26 mouse cellular contexts compared by ENCODE assay signal in the genomic region with DNA sequence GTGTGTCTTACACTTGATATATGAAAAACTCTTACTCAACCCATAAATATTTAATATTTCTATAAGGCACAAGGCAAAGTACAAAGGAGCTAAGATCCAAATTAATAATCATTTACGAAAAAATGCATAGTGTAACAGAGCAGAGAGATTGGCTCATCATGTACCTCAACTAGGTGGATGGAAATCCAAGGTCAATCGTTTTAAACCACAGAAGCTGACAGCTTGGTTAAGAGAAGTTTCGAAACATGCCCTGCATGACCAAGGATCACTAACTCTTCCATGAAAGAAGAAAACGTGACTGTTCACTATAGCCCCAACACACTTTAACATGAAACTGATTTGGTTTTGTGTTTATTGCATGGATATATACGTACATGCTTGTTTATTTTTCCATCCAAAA. TPM values are rescaled to one million over a fixed set of nuclear protein-coding genes. Genes with fewer than 3 reads are reported as not detected.
DNase-seq lines count a peak whose midpoint lies in the region; ATAC-seq lines count a peak whose summit lies in the region.
"Had no signal": no experiment of that assay in that cellular context is flagged by ENCODE, and none has a peak within 500 bp of the region (broad histone marks: within the 10 kb centered on the region; RNA-seq: fewer than 3 reads in every experiment).

No protein-coding gene starts in this region.

- WGBS in liver, embryonic 16.5 days (ENCODE audit: insufficient replicate concordance): 58% methylated on average over 5 of the region's 5 CpGs
- 71% methylated on average over 5 of the region's 5 CpGs for whole genome bisulfite sequencing in liver, embryonic 12.5 days (ENCODE audit: insufficient replicate concordance)

- no peak overlapping the region for H3K9ac ChIP-seq in liver, embryonic 16.5 days (ENCODE audit: low read depth, low read length)
- no peak overlapping the region for H3K9ac ChIP-seq in liver, embryonic 12.5 days
- H3K9ac ChIP-seq: embryonic facial prominence, embryonic 12.5 days; forebrain, embryonic 13.5 days; forebrain, embryonic 15.5 days had no signal

- no peaks in the 10 kb centered on the region for H3K9me3 ChIP-seq in liver, embryonic 16.5 days (replicated peaks; ENCODE audit: control insufficient read depth, low read length)
- H3K9me3 ChIP-seq in liver, embryonic 12.5 days (replicated peaks): no peaks in the 10 kb centered on the region
- H3K9me3 ChIP-seq: embryonic facial prominence, embryonic 10.5 days; embryonic facial prominence, embryonic 12.5 days; forebrain, embryonic 13.5 days; forebrain, embryonic 15.5 days had no signal

- no peaks in the 10 kb centered on the region for H3K27me3 ChIP-seq in liver, embryonic 16.5 days (ENCODE audit: control insufficient read depth, insufficient read depth, low read depth, low read length)
- H3K27me3 ChIP-seq in liver, embryonic 12.5 days (replicated peaks): no peaks in the 10 kb centered on the region
- H3K27me3 ChIP-seq: CH12.LX; embryonic facial prominence, embryonic 12.5 days; forebrain, embryonic 13.5 days; forebrain, embryonic 15.5 days; Patski had no signal

- ATAC-seq in liver, embryonic 16.5 days (ENCODE audit: low read depth): peak; percentile 59
- ATAC-seq in liver, embryonic 12.5 days: no peak
- ATAC-seq in granulocyte monocyte progenitor cell, adult 5-6 weeks (replicated peaks; ENCODE audit: poor library complexity, severe bottlenecking): peak; percentile 62
- ATAC-seq in frontal cortex, adult (ENCODE audit: low TSS enrichment): no peak
- ATAC-seq: activated CD4-positive, CD25-positive, alpha-beta regulatory T cell, adult 4 months; CD4-positive, CD25-positive, alpha-beta regulatory T cell, adult 4 months; forebrain, embryonic 13.5 days; forebrain, embryonic 15.5 days; Patski had no signal

- H3K36me3 ChIP-seq in liver, embryonic 16.5 days (ENCODE audit: control insufficient read depth, insufficient read depth): no peaks in the 10 kb centered on the region
- no peaks in the 10 kb centered on the region for H3K36me3 ChIP-seq in liver, embryonic 12.5 days
- H3K36me3 ChIP-seq: forebrain, embryonic 15.5 days; G1E had no signal

- H3K27ac ChIP-seq in liver, embryonic 16.5 days (ENCODE audit: low read length): no peak overlapping the region
- no peak overlapping the region for H3K27ac ChIP-seq in liver, embryonic 12.5 days
- H3K27ac ChIP-seq: embryonic facial prominence, embryonic 10.5 days; embryonic facial prominence, embryonic 12.5 days; forebrain, embryonic 13.5 days; forebrain, embryonic 15.5 days had no signal

- no peak overlapping the region for H3K4me2 ChIP-seq in liver, embryonic 16.5 days (ENCODE audit: low read depth, low read length)
- H3K4me2 ChIP-seq in liver, embryonic 12.5 days: no peak overlapping the region
- H3K4me2 ChIP-seq: embryonic facial prominence, embryonic 12.5 days; forebrain, embryonic 13.5 days; forebrain, embryonic 15.5 days had no signal

- peak; percentile 7 for DNase-seq in kidney, adult 9 months
- DNase-seq in kidney, adult 11 months: no peak
- DNase-seq in 416B (ENCODE audit: low read depth): peak; percentile 74
- DNase-seq in urinary bladder, postnatal 25 days (ENCODE audit: low spot score): no peak
- DNase-seq: adrenal gland, adult 8-10 months; adrenal gland, postnatal 14 days; adrenal gland, postnatal 36 days; B cell, adult 2 months; cerebellum, adult 11-12 months; cerebellum, adult 2 months; cerebellum, adult 9-10 months; cerebellum, postnatal 10 days; cerebellum, postnatal 25 days had no signal

- no peak overlapping the region for H3K4me3 ChIP-seq in liver, embryonic 16.5 days (ENCODE audit: low read depth, low read length)
- no peak overlapping the region for H3K4me3 ChIP-seq in liver, embryonic 12.5 days
- H3K4me3 ChIP-seq: embryonic facial prominence, embryonic 10.5 days; embryonic facial prominence, embryonic 12.5 days; forebrain, embryonic 13.5 days; forebrain, embryonic 15.5 days had no signal

- H3K4me1 ChIP-seq in liver, embryonic 16.5 days (ENCODE audit: control insufficient read depth, low read depth, low read length): no peaks in the 10 kb centered on the region; the same call in 1 of the 2 replicates
- H3K4me1 ChIP-seq in liver, embryonic 12.5 days: 0 out of 2 replicates have a peak, but pooled peaks cover 3% of the 10 kb centered on the region
- H3K4me1 ChIP-seq: embryonic facial prominence, embryonic 10.5 days; embryonic facial prominence, embryonic 12.5 days; forebrain, embryonic 13.5 days; forebrain, embryonic 15.5 days had no signal

RNA-seq across cellular contexts. Expression of gene Angptl3, which starts 2.4 kb away (rescaled TPM):
- 230 and 253 TPM in 2 replicates for polyA plus RNA-seq in liver, embryonic 16.5 days (2015; fragmentation: Nextera tagmentation; extraction: Ambion mirVana)
- 18.0 and 20.3 TPM in 2 replicates for polyA plus RNA-seq in liver, embryonic 12.5 days (2016; fragmentation: Nextera tagmentation; extraction: Ambion mirVana)
- total RNA-seq in granulocyte monocyte progenitor cell, adult 5-6 weeks (2014; fragmentation: Nextera tagmentation): 0.56 and 1.1 TPM in 2 replicates
- 0.73 and 10.7 TPM in 2 replicates for total RNA-seq in granulocyte monocyte progenitor cell, adult 5-6 weeks (2017)
- total RNA-seq: CH12.LX had no signal
- polyA plus RNA-seq: activated CD4-positive, CD25-positive, alpha-beta regulatory T cell, adult 4 months; CD4-positive, CD25-positive, alpha-beta regulatory T cell, adult 4 months; G1E; Patski had no signal

Comparison
In these comparisons a context has a peak if more than half of its experiments do, and no peak if none do; other contexts are left out.
1. DNase-seq: peak in kidney, adult 9 months (single experiment) and 416B (single experiment); none in kidney, adult 11 months (single experiment) and urinary bladder, postnatal 25 days (single experiment).
2. ATAC-seq: peak in liver, embryonic 16.5 days (single experiment) and granulocyte monocyte progenitor cell, adult 5-6 weeks (single experiment); none in liver, embryonic 12.5 days (single experiment) and frontal cortex, adult (single experiment).
3. RNA of gene Angptl3, which starts 2.4 kb away (polyA plus RNA-seq): 230 to 253 TPM in liver, embryonic 16.5 days; 18.0 to 20.3 TPM in liver, embryonic 12.5 days; every median in the first group is over 10 times any median in the second.